Mouse (Mus musculus): ENCODE data around the gene Cdc34.

Cdc34 gene

DNA sequence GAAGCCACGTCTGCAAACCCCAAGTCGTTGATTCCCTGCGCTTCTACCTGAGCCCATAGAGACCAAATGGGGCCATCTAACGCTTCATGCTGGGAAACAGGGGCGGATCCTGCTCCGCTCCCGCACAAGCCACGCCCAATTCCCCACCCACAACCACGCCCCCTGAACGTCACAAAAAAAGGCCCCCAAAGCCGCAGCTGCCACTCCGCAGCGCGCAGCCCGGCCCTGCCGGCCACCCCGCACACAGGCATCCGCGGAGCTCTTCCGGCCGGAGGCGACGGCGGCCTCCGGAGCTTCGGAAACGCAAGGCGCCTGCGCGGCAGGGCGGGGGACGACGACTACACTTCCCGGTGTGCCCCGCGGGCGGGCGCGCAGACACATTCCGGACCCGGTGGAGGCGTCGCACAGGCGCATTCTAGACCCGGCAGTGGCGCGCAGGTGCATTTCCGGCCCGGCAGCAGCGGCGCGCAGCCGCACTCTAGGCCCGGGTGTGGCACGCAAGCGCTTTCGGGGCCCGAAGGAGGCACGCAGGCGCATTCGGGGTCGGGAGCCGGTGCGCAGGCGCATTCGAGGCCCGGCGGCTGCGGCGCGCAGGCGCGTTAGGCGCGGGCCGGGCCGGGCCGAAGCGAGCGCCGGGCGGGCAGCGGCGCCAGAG, at the start of gene Cdc34:
Cdc34 (plus strand) TSS at position 605 of the 655 bp plus-strand sequence.
- DNase-seq (ENCODE audit: inconsistent age in 2 of 2, low spot score in 1 of 2), result peak; percentile 100

DNA sequence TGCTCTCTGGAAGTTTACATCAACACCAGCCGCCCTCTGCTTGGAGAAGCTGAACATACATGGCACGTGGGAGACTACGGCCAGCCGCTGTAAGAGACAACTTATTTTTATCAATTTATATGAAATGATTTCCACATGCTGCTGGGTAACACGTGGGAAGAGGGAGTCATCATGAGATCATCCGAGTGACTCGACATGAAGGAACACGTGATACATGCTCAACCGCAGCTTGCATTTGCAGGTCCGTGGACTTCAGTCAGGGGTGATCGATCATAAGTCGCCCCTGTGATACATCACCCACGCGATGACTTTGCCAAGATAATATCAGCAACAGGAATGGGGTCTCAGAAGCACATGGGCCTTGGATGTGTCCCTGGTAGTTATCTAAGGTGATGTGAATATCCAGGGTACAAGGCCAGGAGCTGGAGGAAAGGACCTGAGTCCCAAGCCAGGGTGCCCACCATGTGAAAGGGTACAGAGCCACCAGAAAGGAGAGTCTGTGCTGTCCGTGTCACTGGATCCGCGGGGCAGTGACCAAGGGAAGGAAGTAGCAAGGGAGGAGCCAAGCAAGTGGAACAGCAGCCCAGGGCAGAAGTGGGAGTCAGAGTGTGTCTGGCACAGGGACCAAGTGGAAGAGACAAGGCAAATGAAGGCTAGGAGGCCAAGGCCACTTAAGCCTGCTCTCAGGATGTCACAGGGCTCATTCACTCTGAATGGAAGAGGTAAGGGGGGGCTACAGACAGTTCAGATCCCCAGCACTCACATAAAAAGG, 48.8 kb upstream of the Cdc34 start:
- DNase-seq (ENCODE audit: inconsistent age in 2 of 2, low spot score in 1 of 2), result peak; percentile 59 to 81

DNA sequence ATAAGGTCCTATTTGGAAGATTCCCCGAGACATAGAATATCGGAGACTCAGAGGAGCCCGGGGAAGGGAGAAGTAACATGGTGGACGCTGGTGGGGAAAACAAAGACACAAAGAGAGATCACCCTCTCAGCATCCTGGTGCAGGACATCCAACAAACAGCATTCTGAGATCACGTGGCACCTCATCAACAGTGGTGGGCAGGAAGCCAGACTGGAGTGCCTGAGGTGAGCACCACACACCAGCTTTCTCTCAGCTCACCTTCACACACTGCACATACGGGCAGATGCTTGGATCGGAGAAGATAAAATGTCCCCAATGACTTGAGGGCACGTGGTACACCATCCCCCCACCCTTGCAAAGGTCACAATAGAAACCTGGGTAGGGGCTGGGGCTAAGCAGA, 45.7 kb upstream of the Cdc34 start:
- DNase-seq (ENCODE audit: inconsistent age in 2 of 2, low spot score in 1 of 2), result no peak

DNA sequence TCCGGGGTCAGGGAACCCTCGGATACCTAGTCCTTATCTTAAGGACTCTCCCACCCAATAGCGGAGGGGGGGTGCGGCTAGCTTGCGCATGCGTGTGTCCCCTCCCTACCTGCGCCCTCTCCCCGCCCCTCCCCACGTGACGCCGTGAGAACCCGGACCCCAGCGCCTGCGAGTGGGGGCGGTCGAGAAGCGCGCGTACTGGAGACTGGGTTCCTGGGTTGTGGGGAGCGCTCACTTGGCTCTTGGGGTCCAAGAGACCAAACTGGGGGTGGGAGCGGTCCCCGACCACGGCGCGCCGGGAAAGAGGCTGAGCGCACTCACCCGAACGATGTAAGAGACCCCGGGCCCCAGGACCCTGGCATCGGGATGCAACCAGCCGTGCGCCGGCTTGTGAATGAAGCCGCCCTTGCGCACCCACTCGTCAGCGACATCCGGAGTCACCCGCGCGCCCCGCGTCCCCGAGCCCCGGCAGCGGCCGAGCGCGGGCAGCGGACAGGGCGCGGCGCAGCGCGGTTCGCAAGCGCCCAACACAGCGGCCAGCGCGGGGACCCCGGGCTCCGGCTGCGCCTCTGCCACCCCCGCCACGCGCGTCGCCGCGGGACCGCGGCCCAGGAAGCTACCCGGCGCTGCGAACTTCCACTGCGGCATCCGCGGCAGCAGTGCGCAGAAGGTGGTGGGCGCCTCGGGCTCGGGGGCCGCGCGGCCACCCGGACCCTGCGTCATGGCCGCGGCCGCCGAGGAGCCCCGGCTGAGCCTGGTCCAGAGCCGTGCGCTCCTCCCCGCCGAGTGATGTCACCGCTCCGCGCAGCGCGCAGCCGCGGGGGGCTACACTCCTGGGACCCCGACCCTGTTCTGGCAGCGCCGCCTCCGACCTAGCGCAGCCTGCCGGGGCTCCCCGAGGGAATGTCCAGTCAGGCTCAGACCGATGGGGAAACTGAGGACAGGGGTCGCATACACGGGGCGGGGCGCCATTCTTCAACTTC, 44.6 kb upstream of the Cdc34 start, which contains the start of gene Shc2:
Shc2 (minus strand) TSS at position 791 of the 983 bp plus-strand sequence.
- DNase-seq (ENCODE audit: inconsistent age in 2 of 2, low spot score in 1 of 2), result peak; percentile 49 to 59

DNA sequence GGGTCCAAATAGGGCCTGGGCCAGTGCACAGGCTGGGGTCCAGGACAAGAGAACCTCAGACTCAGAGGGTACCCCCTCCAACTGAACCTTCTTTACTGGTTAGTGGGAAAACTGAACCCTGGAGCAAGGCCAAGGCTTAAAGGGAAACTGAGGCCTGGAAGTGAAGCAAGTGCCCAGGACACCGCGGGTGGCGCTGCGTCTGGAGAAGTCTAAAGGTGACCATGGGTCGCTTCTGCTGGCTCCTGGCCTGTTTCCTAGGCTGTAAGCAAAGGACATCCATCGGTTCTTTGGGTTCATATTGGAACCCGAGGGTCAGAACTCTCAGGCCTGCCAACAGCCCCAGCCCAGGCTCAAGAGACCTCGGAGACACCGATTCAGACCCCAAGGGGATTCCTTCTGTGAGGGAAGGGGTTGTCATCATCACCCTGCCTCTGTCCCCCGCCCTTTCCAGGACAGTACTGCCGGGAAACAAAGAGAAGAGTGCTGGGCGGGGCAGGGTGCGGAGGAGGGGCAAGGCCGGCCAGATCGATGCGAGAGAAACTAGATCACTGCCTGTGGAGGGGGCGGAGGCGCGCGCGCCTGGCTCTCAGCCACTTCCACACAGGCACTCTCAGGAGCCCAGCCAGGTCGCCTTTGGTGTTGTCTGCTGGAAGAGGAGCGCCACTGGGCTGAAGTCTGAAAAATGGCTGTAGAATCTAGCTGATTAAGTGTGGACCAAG, 43.4 kb upstream of the Cdc34 start:
- peak; percentile 59 to 70 for DNase-seq (ENCODE audit: inconsistent age in 2 of 2, low spot score in 1 of 2)

DNA sequence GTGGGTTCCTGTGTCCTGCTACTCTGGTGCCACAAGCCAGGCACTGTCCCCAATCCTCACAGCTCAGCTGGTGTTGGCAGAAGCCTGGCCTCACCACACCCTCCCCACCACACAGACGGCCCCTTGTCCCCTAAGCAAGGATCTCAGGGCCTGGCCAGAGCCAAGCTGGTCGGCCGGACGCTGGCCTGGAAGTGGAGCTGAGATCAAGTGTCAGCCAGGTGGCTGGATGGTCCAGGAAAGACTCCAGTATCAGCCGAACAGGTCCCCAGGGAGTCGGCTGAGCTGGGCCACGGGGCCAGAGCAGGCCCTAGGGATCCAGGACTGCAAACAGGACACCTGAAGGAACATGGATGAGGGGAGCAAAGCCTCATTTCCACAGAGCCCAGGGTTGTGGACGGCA, 36.3 kb upstream of the Cdc34 start, which contains the start of gene Odf3l2:
Odf3l2 (minus strand) TSS at position 28 of the 400 bp plus-strand sequence.
- no peak for DNase-seq (ENCODE audit: inconsistent age in 2 of 2, low spot score in 1 of 2)

DNA sequence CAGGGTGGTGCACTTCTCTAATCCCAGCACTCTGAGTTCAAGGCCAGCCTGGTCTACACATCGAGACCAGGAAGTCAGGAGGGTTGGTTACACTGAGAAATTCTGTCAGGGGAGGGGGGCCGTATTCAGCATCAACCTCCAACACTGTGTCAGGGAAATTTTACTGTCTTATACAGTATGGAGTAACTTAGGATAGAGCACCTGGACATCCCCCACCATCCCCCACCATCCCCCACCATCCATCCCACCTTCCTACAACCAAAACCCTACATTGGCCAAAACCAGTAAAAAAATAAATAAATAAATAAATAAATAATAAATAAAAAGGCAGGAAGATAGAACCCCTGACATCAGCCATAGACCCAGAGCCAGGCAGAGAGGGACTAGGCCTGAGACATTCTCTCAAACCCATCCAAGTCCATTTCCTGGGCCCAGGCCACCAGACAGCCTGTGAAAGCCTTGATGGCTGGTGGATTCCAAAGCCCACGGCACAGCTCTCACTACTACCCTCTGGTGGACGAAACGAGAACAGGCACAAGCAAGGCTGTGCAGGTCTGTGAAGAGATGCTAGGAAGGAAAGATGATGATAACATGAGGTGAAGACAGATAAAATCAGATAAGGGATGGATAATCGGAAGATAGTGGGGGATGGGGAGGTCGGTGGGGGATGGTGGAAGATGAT, 32.8 kb upstream of the Cdc34 start:
- peak; percentile 58 to 87 for DNase-seq (ENCODE audit: inconsistent age in 2 of 2, low spot score in 1 of 2)

DNA sequence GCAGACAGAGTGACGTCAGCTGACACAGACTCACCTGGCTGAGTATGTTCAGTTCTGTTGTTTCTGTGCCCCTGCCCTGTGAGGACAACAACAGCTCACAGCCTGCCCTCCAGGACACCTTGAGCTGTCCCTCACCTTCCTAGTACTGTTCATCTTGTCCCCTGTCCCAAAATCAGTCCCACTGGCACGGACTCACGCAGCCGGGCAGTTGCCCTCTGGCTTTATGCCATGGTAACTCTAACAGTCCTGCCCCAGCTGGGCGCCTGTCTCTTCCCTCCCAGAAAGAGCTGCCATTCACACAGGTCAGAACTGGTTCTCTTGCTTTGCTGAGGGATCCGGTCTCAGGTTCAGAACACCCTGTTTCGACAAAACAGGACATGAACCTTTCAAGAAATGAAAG, 29.2 kb upstream of the Cdc34 start:
- no peak for DNase-seq (ENCODE audit: inconsistent age in 2 of 2, low spot score in 1 of 2)

DNA sequence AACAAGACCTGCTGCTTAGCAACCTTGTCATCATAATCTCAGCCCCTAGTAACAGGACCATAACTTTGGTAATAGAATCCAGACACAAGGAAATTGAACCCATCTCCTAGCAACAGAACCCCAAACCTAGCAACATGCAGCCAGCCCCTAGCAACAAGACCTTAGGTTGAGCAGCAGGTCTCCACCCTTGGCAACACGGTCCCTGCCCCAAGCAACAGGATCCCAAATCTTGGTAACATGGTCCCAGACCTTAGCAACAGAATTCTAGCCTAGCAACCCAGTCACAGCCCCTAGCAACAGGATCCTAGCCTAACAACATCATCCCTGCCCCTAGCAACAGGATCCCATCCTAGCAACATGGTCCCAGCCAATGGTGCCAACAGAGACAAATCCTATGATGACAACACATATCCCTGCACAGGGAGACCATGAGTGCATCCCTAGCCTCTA, 27.0 kb upstream of the Cdc34 start:
- DNase-seq (ENCODE audit: inconsistent age in 2 of 2, low spot score in 1 of 2), result no peak

DNA sequence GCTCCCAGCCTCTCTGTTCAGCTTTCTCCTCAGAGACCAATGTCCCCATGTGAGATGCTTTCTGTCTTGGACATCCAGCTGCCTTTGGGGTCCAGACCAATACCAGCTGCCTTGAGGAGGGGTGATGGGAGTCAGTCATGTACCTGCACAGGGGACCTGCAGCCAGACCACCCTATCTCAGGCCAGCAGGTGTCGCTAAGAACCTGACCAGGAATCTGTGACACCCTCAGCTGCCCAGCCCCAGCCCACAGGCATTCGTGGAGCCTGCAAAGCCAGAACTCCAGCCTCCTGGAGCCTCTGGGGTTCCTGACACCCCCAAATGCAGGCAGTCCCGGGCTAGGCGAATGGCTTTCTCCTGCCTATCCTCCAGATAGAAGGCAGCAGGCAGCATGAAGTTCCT, 23.2 kb upstream of the Cdc34 start:
- DNase-seq (ENCODE audit: inconsistent age in 2 of 2, low spot score in 1 of 2), result no peak

DNA sequence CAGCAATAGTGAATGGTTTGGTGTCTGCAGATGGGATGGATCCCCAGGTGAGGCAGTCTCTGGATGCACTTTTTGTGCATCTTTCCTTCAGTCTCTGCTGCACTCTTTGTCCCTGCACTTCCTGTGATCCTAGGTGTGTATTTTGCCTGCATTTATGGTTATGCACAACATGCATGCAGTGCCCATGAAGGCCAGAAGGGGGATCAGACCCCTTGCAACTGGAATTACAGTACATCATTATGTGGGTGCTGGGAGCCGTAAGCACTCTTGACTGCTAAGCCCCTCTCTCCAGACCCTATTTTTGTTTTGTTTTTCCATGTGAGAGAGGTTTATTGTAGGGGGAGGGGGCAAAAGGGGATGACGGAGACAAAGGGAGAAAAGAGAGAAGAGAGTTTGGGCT, 21.7 kb upstream of the Cdc34 start:
- DNase-seq (ENCODE audit: inconsistent age in 2 of 2, low spot score in 1 of 2), result no peak

DNA sequence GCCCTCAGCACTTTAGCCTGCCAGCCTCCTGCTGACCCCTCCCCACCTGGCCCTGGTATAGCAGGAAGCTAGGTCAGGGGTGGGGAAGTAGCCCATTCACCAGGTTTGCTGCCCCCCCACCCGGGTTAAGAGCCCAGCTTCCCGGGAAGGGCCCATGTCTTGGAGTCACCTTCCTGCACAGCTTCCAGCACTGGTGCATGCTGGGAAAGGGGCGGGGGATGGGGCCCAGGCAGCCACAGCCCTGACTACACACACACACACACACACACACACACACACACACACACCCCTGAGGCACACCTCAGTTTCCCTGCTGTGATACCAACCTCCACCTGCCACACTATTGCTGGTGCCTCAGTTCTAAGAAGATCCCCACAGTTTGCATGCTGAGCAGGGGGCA, 20.1 kb upstream of the Cdc34 start:
- DNase-seq (ENCODE audit: inconsistent age in 2 of 2, low spot score in 1 of 2), result no peak

DNA sequence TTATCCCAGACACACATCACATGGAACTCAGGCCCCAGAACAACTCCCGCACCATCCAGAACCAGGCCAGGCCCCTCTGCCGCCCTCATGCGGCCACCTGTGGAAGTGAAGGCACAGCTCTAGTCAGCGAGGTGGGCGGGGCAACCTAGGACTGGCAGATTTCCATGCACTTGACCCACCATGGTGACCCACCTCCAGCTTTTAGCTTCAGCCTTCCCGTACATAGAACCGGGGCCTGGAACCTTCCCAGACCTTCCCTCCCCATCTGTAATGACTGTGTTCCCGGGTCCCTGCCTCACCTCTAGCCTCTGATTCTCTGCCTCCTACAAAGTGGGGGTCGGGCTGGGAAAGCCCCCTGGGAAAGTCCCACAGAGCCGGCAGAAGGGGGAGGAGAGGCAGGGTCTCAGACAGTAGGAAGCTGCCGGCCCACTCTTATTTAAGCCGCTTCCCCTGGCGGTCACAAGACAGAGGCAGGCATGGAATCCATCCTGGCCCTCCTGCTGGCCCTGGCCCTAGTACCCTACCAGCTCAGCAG, 17.8 kb upstream of the Cdc34 start, which contains the start of gene Madcam1:
Madcam1 (plus strand) TSS at position 429 of the 535 bp plus-strand sequence.
- DNase-seq (ENCODE audit: inconsistent age in 2 of 2, low spot score in 1 of 2), result peak in 1 of 2 experiments; percentile 84

DNA sequence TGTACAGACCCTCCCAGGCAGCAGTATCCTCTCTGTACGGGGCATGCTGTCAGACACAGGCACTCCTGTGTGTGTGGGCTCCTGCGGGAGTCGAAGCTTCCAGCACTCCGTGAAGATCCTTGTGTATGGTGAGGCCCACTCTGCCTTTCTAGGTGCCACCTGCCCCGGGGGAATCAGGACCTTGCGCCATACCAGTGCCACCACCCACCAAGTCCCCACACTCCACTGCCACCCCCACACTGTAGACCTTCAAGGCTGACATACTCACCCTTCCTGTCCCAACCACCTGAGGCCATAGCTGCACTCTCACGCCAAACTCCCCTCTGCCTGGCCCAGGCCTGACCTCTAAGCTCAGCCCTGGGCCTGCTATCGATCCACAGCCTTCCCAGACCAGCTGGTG, 16.9 kb upstream of the Cdc34 start:
- DNase-seq (ENCODE audit: inconsistent age in 2 of 2, low spot score in 1 of 2), result no peak

DNA sequence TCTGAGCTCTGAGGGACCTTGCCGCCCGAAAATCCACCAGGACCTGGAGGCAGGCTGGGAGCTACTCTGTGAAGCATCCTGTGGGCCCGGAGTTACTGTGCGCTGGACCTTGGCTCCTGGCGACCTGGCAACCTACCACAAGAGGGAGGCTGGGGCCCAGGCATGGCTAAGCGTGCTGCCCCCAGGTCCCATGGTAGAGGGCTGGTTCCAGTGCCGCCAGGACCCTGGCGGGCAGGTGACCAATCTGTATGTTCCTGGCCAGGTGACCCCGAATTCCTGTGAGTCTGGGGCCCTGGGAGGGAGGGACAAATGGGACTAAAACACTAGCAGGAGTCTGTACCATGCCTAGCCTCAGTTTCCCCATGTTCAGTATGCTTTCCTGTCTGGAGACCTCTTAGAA, 15.5 kb upstream of the Cdc34 start:
- peak in 1 of 2 experiments; percentile 26 for DNase-seq (ENCODE audit: inconsistent age in 2 of 2, low spot score in 1 of 2)

DNA sequence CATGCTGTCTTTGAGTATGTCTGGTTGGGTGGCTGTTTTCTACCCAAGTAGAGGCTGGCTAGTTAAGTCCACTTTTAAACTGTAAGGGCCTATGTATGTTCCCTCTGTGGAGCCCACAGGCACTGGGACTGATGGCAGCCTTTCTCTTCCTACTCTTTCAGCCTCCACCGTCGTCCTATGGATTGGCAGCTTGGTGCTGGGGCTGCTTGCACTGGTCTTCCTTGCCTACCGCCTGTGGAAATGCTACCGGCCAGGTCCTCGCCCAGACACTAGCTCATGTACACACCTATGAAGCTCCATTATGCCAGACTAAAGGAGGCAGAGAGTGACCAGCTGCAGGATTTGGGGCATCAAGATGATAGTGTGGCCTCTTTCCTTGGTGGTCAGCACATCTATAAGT, 13.9 kb upstream of the Cdc34 start:
- peak in 1 of 2 experiments; percentile 46 for DNase-seq (ENCODE audit: inconsistent age in 2 of 2, low spot score in 1 of 2)

DNA sequence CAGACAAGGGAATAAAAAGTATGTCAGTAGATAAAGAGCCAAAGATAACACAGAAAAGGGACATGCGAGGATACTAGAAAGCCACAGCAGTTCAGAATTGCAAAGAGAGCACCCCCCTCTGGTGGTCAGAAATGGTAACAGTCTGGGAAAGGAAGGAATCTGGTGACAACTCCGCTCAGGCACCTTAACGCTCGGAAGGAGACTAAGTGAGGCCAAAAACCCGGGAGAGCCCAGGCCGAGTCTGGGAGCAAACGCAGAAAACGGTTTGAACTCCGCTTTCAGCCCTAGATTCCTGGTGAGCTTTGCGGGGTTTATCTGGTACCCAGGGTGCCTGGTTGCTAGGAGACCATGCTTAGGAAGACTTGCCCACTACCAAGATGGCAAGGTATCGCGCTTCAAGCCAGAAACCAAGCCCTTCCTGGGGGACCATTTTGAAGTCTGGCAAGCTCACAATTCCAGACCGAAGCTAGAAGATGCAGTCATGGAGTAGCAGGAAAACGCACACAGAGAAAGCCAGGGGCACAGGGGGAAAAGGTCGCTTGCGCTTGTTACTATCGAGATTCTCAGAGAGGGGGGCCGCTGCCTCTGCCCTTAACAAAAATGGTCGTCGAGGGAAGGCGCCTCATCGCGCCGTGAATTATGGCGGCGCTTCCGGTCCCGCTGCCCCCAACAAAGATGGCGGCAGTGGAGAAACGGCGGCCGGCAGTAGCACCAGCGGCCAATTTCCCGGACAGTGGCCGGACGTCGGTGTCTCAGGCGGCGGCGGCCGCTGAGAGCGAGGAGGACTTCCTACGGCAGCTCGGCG, 13.0 kb upstream of the Cdc34 start, which contains the start of gene Tpgs1:
Tpgs1 (plus strand) TSS at position 599 of the 805 bp plus-strand sequence.
- peak; percentile 91 to 98 for DNase-seq (ENCODE audit: inconsistent age in 2 of 2, low spot score in 1 of 2)

DNA sequence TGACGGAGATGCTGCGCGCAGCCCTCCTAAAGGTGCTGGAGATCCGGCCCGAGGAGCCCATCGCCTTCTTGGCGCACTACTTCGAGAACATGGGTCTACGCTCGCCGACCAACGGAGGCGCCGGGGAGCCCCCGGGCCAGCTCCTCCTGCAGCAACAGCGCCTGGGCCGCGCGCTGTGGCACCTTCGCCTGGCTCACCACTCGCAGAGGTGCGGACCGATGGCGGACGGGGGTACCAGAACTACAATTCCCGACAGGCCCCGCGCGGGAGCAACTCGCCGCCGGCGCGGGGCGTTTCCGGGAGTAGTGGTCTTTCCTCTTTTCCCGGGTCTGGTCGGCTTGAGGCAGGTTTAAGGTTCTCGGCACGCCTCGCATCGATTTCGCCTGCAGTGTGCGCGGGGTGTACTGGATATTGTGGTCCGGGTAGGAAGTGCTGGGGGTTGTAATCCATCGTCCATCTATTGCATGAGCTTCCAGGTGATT, 12.4 kb upstream of the Cdc34 start:
- peak; percentile 80 to 91 for DNase-seq (ENCODE audit: inconsistent age in 2 of 2, low spot score in 1 of 2)

All from adrenal gland, adult (tissue).